In the genomic region with DNA sequence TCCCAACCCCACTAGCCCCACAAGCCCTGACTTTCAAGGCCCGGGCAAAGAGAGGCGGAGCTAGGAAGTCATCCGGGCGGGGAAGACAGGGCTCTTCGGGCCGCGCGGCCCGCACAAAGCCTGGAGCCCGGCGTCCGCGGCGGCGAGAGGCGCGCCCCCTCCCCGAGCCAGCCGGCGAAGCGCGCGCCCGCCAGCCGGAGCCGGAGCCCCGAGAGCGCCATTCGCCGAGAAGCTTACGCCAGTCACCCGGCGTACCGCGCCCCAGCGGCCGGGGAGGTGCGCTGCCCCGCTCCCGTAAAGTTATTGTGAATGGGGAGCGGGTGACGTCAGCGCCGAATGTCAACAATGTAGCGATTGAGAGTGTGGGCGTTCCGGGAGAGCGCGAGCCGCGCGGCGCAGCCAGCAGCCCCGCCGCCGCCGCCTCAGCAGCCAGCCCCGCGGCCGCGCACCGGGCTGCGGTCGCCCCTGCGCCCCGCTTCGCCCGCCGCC, we compare ENCODE assay signal across 8 mouse cellular contexts. TPM values are rescaled to one million over a fixed set of nuclear protein-coding genes. Genes with fewer than 3 reads are reported as not detected.
DNase-seq lines count a peak whose midpoint lies in the region; ATAC-seq and TF ChIP-seq lines count a peak whose summit lies in the region.

A gene (plus strand): TSS at position 439 of the 489 bp plus-strand sequence.

- peak within 1 kb of the TSS; percentile 90 for H3K4me2 ChIP-seq in forebrain, embryonic 12.5 days
- peak within 1 kb of the TSS; percentile 98 for H3K4me2 ChIP-seq in heart, postnatal 0 days (ENCODE audit: low read depth, low read length)
- peak within 1 kb of the TSS; percentile 88 for H3K4me2 ChIP-seq in liver, embryonic 15.5 days
- peak within 1 kb of the TSS; percentile 91 for H3K4me2 ChIP-seq in neural tube, embryonic 13.5 days

- DNase-seq in brain, embryonic 18.5 days (ENCODE audit: low read depth, low spot score), result peak; percentile 81
- peak; percentile 86 for DNase-seq in heart, postnatal 0 days (ENCODE audit: low spot score)
- DNase-seq in kidney, postnatal 4 days, result peak; percentile 92 to 95

- peak within 1 kb of the TSS; percentile 91 for H3K4me3 ChIP-seq in forebrain, embryonic 12.5 days (replicated peaks)
- H3K4me3 ChIP-seq in heart, postnatal 0 days (ENCODE audit: low read depth, low read length), result peak within 1 kb of the TSS; percentile 96
- peak within 1 kb of the TSS; percentile 68 for H3K4me3 ChIP-seq in liver, embryonic 15.5 days (replicated peaks)
- peak within 1 kb of the TSS; percentile 94 for H3K4me3 ChIP-seq in neural tube, embryonic 13.5 days
- peak within 1 kb of the TSS; percentile 87 for H3K4me3 ChIP-seq in testis, adult 2 months (ENCODE audit: control insufficient read depth, low read depth, low read length)

- peak; percentile 24 for TF ChIP-seq CTCF in heart, postnatal 0 days (IDR thresholded peaks at IDR 0.05; ENCODE audit: low read depth)
- TF ChIP-seq CTCF in testis, adult 2 months (IDR thresholded peaks at IDR 0.05; ENCODE audit: control insufficient read depth, insufficient read depth, insufficient replicate concordance, low read depth, low read length), result no peak

- peaks cover 47% of the 10 kb centered on the region for H3K4me1 ChIP-seq in forebrain, embryonic 12.5 days
- H3K4me1 ChIP-seq in heart, postnatal 0 days (ENCODE audit: control insufficient read depth, insufficient read depth), result 0 out of 2 replicates have a peak, but pooled peaks cover 6% of the 10 kb centered on the region
- H3K4me1 ChIP-seq in liver, embryonic 15.5 days (replicated peaks), result peaks cover 17% of the 10 kb centered on the region
- H3K4me1 ChIP-seq in neural tube, embryonic 13.5 days (replicated peaks), result peaks cover 47% of the 10 kb centered on the region
- peaks cover 8% of the 10 kb centered on the region for H3K4me1 ChIP-seq in testis, adult 2 months (ENCODE audit: control insufficient read depth, insufficient read depth, low read length)

- ATAC-seq in CD4-positive, CD25-positive, alpha-beta regulatory T cell, adult 4 months, result peak; percentile 79
- ATAC-seq in forebrain, embryonic 12.5 days (ENCODE audit: low FRiP score), result peak; percentile 90
- peak; percentile 82 for ATAC-seq in heart, postnatal 0 days (ENCODE audit: insufficient read depth, low read depth)
- ATAC-seq in liver, embryonic 15.5 days (ENCODE audit: insufficient read depth), result peak; percentile 72
- peak; percentile 89 for ATAC-seq in neural tube, embryonic 13.5 days (ENCODE audit: low read depth)

- no peaks in the 10 kb centered on the region for H3K36me3 ChIP-seq in forebrain, embryonic 12.5 days (replicated peaks)
- H3K36me3 ChIP-seq in heart, postnatal 0 days (replicated peaks; ENCODE audit: control insufficient read depth, insufficient read depth, low read length), result no peaks in the 10 kb centered on the region
- no peaks in the 10 kb centered on the region for H3K36me3 ChIP-seq in liver, embryonic 15.5 days (replicated peaks)
- no peaks in the 10 kb centered on the region for H3K36me3 ChIP-seq in neural tube, embryonic 13.5 days
- H3K36me3 ChIP-seq in testis, adult 2 months (ENCODE audit: control insufficient read depth, insufficient read depth, low read length), result no peaks in the 10 kb centered on the region

- H3K9me3 ChIP-seq in forebrain, embryonic 12.5 days, result no peaks in the 10 kb centered on the region
- H3K9me3 ChIP-seq in heart, postnatal 0 days (replicated peaks; ENCODE audit: control insufficient read depth, low read length), result no peaks in the 10 kb centered on the region
- no peaks in the 10 kb centered on the region for H3K9me3 ChIP-seq in liver, embryonic 15.5 days (replicated peaks)
- H3K9me3 ChIP-seq in neural tube, embryonic 13.5 days, result no peaks in the 10 kb centered on the region

- peaks cover 17% of the 10 kb centered on the region for H3K27me3 ChIP-seq in forebrain, embryonic 12.5 days
- H3K27me3 ChIP-seq in heart, postnatal 0 days (ENCODE audit: control insufficient read depth, insufficient read depth, low read length), result no peaks in the 10 kb centered on the region
- peaks cover 91% of the 10 kb centered on the region for H3K27me3 ChIP-seq in liver, embryonic 15.5 days
- no peaks in the 10 kb centered on the region for H3K27me3 ChIP-seq in neural tube, embryonic 13.5 days
- peaks cover 3% of the 10 kb centered on the region; the same call in 1 of the 2 replicates for H3K27me3 ChIP-seq in testis, adult 2 months (ENCODE audit: control insufficient read depth, insufficient read depth, low read length)

- peak within 1 kb of the TSS; percentile 91 for H3K9ac ChIP-seq in forebrain, embryonic 12.5 days
- peak within 1 kb of the TSS; percentile 93 for H3K9ac ChIP-seq in heart, postnatal 0 days (replicated peaks; ENCODE audit: low read depth, low read length)
- H3K9ac ChIP-seq in liver, embryonic 15.5 days, result peak within 1 kb of the TSS; percentile 45
- peak within 1 kb of the TSS; percentile 99 for H3K9ac ChIP-seq in neural tube, embryonic 13.5 days

- TF ChIP-seq EP300 in heart, postnatal 0 days (IDR thresholded peaks at IDR 0.05; ENCODE audit: low read depth), result no peak

- no peak for TF ChIP-seq POLR2A in testis, adult 2 months (IDR thresholded peaks at IDR 0.05; ENCODE audit: control insufficient read depth, low read depth, low read length)

- under 1% methylated on average over 55 of the region's 69 CpGs for WGBS in forebrain, embryonic 12.5 days
- WGBS in heart, postnatal 0 days, result under 1% methylated on average over 66 of the region's 69 CpGs
- under 1% methylated on average over 58 of the region's 69 CpGs for WGBS in liver, embryonic 15.5 days (ENCODE audit: insufficient replicate concordance)
- 1% methylated on average over 47 of the region's 69 CpGs for WGBS in neural tube, embryonic 13.5 days

- peak within 1 kb of the TSS; percentile 97 for H3K27ac ChIP-seq in forebrain, embryonic 12.5 days
- peak within 1 kb of the TSS; percentile 96 for H3K27ac ChIP-seq in heart, postnatal 0 days (ENCODE audit: low read depth)
- H3K27ac ChIP-seq in liver, embryonic 15.5 days (replicated peaks), result peak within 1 kb of the TSS; percentile 74
- H3K27ac ChIP-seq in neural tube, embryonic 13.5 days (replicated peaks), result peak within 1 kb of the TSS; percentile 100
- no peak within 1 kb of the TSS for H3K27ac ChIP-seq in testis, adult 2 months (ENCODE audit: control insufficient read depth, insufficient read depth, low read depth, low read length)

RNA-seq across cellular contexts. Expression of the gene that starts here (rescaled TPM):
- polyA plus RNA-seq in CD4-positive, CD25-positive, alpha-beta regulatory T cell, adult 4 months (2017; shearing (Covaris generic)), result 10 to 100 TPM; 21.5 to 23.6 TPM
- 22.3 and 27.7 TPM in 2 replicates for polyA plus RNA-seq in forebrain, embryonic 12.5 days (2016; fragmentation: Nextera tagmentation; extraction: Ambion mirVana)
- 2.1 and 3.1 TPM in 2 replicates for total RNA-seq in heart, postnatal 0 days (2014; rRNA removed; ENCODE audit: low replicate concordance)
- 2.1 and 2.4 TPM in 2 replicates for polyA plus RNA-seq in heart, postnatal 0 days (2015; fragmentation: Nextera tagmentation; extraction: Ambion mirVana)
- 1.5 and 1.6 TPM in 2 replicates for polyA plus RNA-seq in liver, embryonic 15.5 days (2015; fragmentation: Nextera tagmentation; extraction: Ambion mirVana)
- 31.5 and 37.7 TPM in 2 replicates for polyA plus RNA-seq in neural tube, embryonic 13.5 days (2015; fragmentation: Nextera tagmentation; extraction: Ambion mirVana)
- 2.3 and 2.5 TPM in 2 replicates for polyA plus RNA-seq in testis, adult 2 months (2012; rRNA removed)

Comparison
In these comparisons a context has a peak if more than half of its experiments do, and no peak if none do; other contexts are left out.
1. H3K9ac ChIP-seq: peak in every context shown above with its lines; median percentile 99 in neural tube, embryonic 13.5 days; 93 in heart, postnatal 0 days; 91 in forebrain, embryonic 12.5 days; 45 in liver, embryonic 15.5 days.